Comparison of ENCODE assay signal across 32 mouse cellular contexts in the genomic region with DNA sequence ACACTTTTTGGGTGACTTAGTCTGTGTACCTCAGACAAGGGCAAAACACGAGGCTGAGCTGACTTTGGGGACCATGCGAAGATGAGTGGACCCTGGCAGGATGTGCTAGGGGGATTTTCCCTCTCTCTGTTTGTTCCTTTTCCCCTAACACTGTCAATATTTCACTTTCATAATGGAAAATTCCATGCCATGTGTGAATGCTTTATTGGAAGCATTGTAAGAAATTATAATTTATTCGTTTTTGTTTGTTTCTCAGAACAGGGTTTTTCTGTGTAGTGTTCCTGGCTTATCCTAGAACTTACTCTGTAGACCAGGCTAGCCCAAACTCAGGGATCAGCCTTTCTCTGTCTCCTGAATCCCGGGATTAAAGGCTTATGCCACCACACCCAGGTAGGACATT. TPM values are rescaled to one million over a fixed set of nuclear protein-coding genes. Genes with fewer than 3 reads are reported as not detected.
"Had no signal": no experiment of that assay in that cellular context is flagged by ENCODE, and none has a peak within 500 bp of the region (broad histone marks: within the 10 kb centered on the region; RNA-seq: fewer than 3 reads in every experiment).

No protein-coding gene starts in this region.

- H3K4me2 ChIP-seq: limb, embryonic 12.5 days; limb, embryonic 13.5 days; limb, embryonic 15.5 days; liver, embryonic 11.5 days; liver, embryonic 12.5 days; liver, embryonic 13.5 days; liver, embryonic 15.5 days; lung, embryonic 14.5 days; lung, embryonic 15.5 days; midbrain, embryonic 11.5 days; midbrain, embryonic 12.5 days; midbrain, embryonic 13.5 days; midbrain, embryonic 15.5 days had no signal

- DNase-seq: left cerebral cortex, postnatal 4 days; liver, embryonic 13.5 days; liver, postnatal 0 days; lung, adult 18-20 months; lung, adult 2 months; lung, embryonic 14.5 days; lung, postnatal 10 days; lung, postnatal 14 days; lung, postnatal 36 days; lung, postnatal 4 days; midbrain, embryonic 14.5 days had no signal

- H3K4me3 ChIP-seq: left cerebral cortex, adult 2 months; limb, embryonic 10.5 days; limb, embryonic 12.5 days; limb, embryonic 13.5 days; limb, embryonic 15.5 days; liver, embryonic 12.5 days; liver, embryonic 13.5 days; liver, embryonic 15.5 days; lung, embryonic 15.5 days; midbrain, embryonic 10.5 days; midbrain, embryonic 12.5 days; midbrain, embryonic 13.5 days; midbrain, embryonic 15.5 days had no signal

- H3K9me3 ChIP-seq: limb, embryonic 10.5 days; limb, embryonic 12.5 days; limb, embryonic 13.5 days; limb, embryonic 15.5 days; liver, embryonic 12.5 days; liver, embryonic 13.5 days; liver, embryonic 15.5 days; lung, embryonic 15.5 days; megakaryocyte, embryonic 14.5 days; midbrain, embryonic 10.5 days; midbrain, embryonic 12.5 days; midbrain, embryonic 13.5 days; midbrain, embryonic 15.5 days had no signal

- H3K27ac ChIP-seq: left cerebral cortex, adult 2 months; limb, embryonic 10.5 days; limb, embryonic 12.5 days; limb, embryonic 13.5 days; limb, embryonic 15.5 days; liver, embryonic 12.5 days; liver, embryonic 13.5 days; liver, embryonic 14.5 days; liver, embryonic 15.5 days; lung, embryonic 15.5 days; macrophage; midbrain, embryonic 10.5 days; midbrain, embryonic 12.5 days; midbrain, embryonic 13.5 days; midbrain, embryonic 15.5 days had no signal

- H3K9ac ChIP-seq: limb, embryonic 12.5 days; limb, embryonic 13.5 days; limb, embryonic 15.5 days; liver, embryonic 12.5 days; liver, embryonic 13.5 days; liver, embryonic 14.5 days; liver, embryonic 15.5 days; liver, postnatal 0 days; lung, embryonic 14.5 days; lung, embryonic 15.5 days; midbrain, embryonic 12.5 days; midbrain, embryonic 13.5 days; midbrain, embryonic 15.5 days had no signal

- H3K36me3 ChIP-seq: limb, embryonic 10.5 days; limb, embryonic 12.5 days; limb, embryonic 13.5 days; limb, embryonic 15.5 days; liver, embryonic 12.5 days; liver, embryonic 13.5 days; liver, embryonic 15.5 days; lung, embryonic 15.5 days; midbrain, embryonic 10.5 days; midbrain, embryonic 12.5 days; midbrain, embryonic 13.5 days; midbrain, embryonic 15.5 days had no signal

- H3K4me1 ChIP-seq: liver, embryonic 12.5 days; liver, embryonic 15.5 days had no signal

RNA-seq across cellular contexts. Expression of a gene that starts 0.8 kb away (rescaled TPM):
- total RNA-seq: megakaryocyte progenitor cell, adult 5-6 weeks; megakaryocyte, adult 5-6 weeks; megakaryocyte-erythroid progenitor cell, adult 5-6 weeks; monocyte, adult 5-6 weeks had no signal
- polyA plus RNA-seq: liver, postnatal 0 days had no signal
